Mouse (Mus musculus) testis, adult 2 months (tissue): ENCODE data around the gene Rasgrf2.

Source experiments
- CTCF ChIP-seq: fragments of 200-500 bp; IDR thresholded peaks from 2 replicates; pipeline ENCODE4 v1.5.1; 2012; ENCODE audit warnings: low read depth, mild to moderate bottlenecking, inconsistent platforms, low read length, moderate library complexity; ENCODE audit not compliant: control insufficient read depth, insufficient read depth, insufficient replicate concordance
- POLR2A ChIP-seq: fragments of 200-500 bp; IDR thresholded peaks from 2 replicates; pipeline ENCODE4 v1.6.1; 2012; ENCODE audit warnings: low read depth, mild to moderate bottlenecking, inconsistent platforms, low read length, moderate library complexity; ENCODE audit not compliant: control insufficient read depth

GRCm38 (mm10) chr13:91916308-91916707 is 215.1 kb downstream of the Rasgrf2 start:
- TF ChIP-seq CTCF (no peak), POLR2A (no peak)
